Mouse (Mus musculus) monocyte, adult 59 days (primary cell): ENCODE data around the gene Cdc42se2. TPM values are rescaled to one million over a fixed set of nuclear protein-coding genes. Genes with fewer than 3 reads are reported as not detected.

Experiments
- total RNA-seq, 2 experiments: library from RNA; stranded (reverse); gene quantifications; one replicate each; pipeline ENCODE4 v1.2.4; 2023

Cdc42se2 gene
- total RNA-seq, result 100 to 1,000 TPM; 109 to 123 TPM

DNA sequence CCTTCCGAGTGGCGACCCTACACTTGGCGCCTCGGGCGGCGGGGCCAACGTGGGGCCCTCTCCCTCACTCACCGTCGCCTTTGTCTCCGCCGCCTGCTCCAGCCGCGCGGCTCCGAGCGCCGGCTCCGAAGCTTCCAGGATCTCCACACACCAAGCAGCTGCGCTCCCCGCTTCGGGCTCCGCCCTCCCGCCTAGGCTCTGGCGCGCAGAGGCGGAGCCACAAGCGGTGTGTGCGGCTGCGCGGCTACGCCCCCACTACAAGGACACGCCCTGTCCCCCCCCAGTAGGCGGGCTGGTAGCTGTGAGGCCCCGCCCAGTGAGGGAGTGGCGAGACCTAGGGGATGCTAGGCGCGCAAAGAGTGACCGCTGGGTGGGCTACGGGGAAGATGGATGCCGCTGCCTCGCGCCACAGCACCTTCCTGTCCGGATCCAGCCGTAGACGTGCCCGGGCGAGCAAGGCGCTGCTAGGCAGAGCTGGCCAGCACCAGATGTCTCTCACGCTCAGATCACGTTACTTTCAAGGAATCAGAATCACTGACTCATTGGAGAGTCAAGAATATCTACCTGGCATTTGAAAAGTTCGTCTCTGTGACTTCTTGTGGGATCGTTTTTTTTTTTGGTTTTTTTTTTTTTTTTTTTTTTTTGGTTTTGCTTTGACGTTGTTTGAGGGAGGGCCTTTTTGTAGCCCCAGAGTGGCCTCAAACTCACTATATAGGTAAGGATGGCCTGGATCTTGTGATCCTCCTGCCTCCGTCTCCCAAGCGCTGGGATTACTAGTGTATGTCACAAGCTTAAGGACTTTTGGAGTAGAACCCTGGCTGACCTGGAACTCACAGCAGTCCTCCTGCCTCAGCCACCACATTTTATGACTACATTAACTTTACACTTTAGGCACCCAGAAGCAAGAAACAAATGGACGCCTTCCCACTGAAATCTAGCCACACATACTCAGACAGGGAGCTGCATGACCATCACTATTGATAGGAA lies at the start of gene Cdc42se2:
TSS of gene Cdc42se2 (minus strand) at position 188 of the 987 bp plus-strand sequence.

Other genes with a start within 250 kb of the Cdc42se2 start
- 1 to 10 TPM in 1 of 2 experiments, under 1 TPM in 1; 0.58 to 2.8 TPM for gene Lyrm7, start 73.2 kb upstream of the Cdc42se2 start, total RNA-seq
- 100 to 1,000 TPM; 176 to 210 TPM for gene Hint1, start 78.7 kb upstream of the Cdc42se2 start, total RNA-seq
- gene Gpx3, start 114.8 kb upstream of the Cdc42se2 start, total RNA-seq, result 10 to 100 TPM in 1 of 2 experiments, 1 to 10 TPM in 1; 7.3 to 13.7 TPM
- gene Tnip1, start 175.2 kb upstream of the Cdc42se2 start, total RNA-seq, result 100 to 1,000 TPM; 123 to 134 TPM
- gene Anxa6, start 245.8 kb upstream of the Cdc42se2 start, total RNA-seq, result 100 to 1,000 TPM; 213 to 229 TPM